Mouse (Mus musculus) central nervous system, embryonic 11.5 days (tissue): ENCODE data around the gene Farsa. TPM values are rescaled to one million over a fixed set of nuclear protein-coding genes. Genes with fewer than 3 reads are reported as not detected.

Source experiments
- polyA plus RNA-seq: library from polyadenylated mRNA; depleted of rRNA; stranded (reverse); fragments of >200 nt; gene quantifications from 2 replicates; pipeline ENCODE4 v1.2.3, GENCODE M21; 2012; rRNA removed

Farsa gene
- 97.5 and 98.6 TPM in 2 replicates for polyA plus RNA-seq

GRCm38 (mm10) chr8:84856864-84857441, at the start of gene Farsa:
Farsa (plus strand) TSS chr8:84856989.

GRCm38 (mm10) chr8:84822723-84823122, 34.1 kb upstream of the Farsa start, which contains the start of gene Dand5:
Dand5 (minus strand) TSS chr8:84822823.

GRCm38 (mm10) chr8:84831490-84831889, 25.3 kb upstream of the Farsa start, which contains the start of gene Gadd45gip1:
Gadd45gip1 (plus strand) TSS chr8:84831522.

GRCm38 (mm10) chr8:84840248-84840999, 16.4 kb upstream of the Farsa start, which contains the start of gene Rad23a:
Rad23a (minus strand) TSS chr8:84840665.

GRCm38 (mm10) chr8:84846722-84847572, 9.8 kb upstream of the Farsa start, which contains the start of gene Calr:
Calr (minus strand) TSS chr8:84846934.

GRCm38 (mm10) chr8:84871376-84872308, 14.9 kb downstream of the Farsa start, which contains the start of gene Syce2:
Syce2 (plus strand) TSS chr8:84872111.

GRCm38 (mm10) chr8:84893709-84894134, 36.9 kb downstream of the Farsa start, which contains the start of gene Gcdh:
Gcdh (minus strand) TSS chr8:84893921.

GRCm38 (mm10) chr8:84901752-84902151, 45.0 kb downstream of the Farsa start, which contains the start of gene Klf1:
Klf1 (plus strand) TSS chr8:84901928.

GRCm38 (mm10) chr8:84908421-84909161, 51.8 kb downstream of the Farsa start, which contains the start of gene Dnase2a:
Dnase2a (plus strand) TSS chr8:84908560.

Other genes starting within 250 kb of the Farsa start
- gene Ier2, start 194.1 kb upstream of the Farsa start, polyA plus RNA-seq = 22.8 and 24.3 TPM in 2 replicates
- 109 and 112 TPM in 2 replicates for gene Trmt1, start 170.7 kb upstream of the Farsa start, polyA plus RNA-seq
- gene Nacc1, start 169.1 kb upstream of the Farsa start, polyA plus RNA-seq = 55.6 and 88.0 TPM in 2 replicates
- gene Lyl1, start 155.5 kb upstream of the Farsa start, polyA plus RNA-seq = 6.1 and 7.2 TPM in 2 replicates
- 2.7 and 4.9 TPM in 2 replicates for gene G430095P16Rik, start 134.0 kb upstream of the Farsa start, polyA plus RNA-seq
- 7.8 and 9.6 TPM in 2 replicates for gene Nfix, start 56.6 kb upstream of the Farsa start, polyA plus RNA-seq
- gene Dand5, start 34.2 kb upstream of the Farsa start, polyA plus RNA-seq = 3.2 and 4.7 TPM in 2 replicates
- 29.3 and 32.5 TPM in 2 replicates for gene Gadd45gip1, start 25.5 kb upstream of the Farsa start, polyA plus RNA-seq
- gene Rad23a, start 16.3 kb upstream of the Farsa start, polyA plus RNA-seq = 65.7 and 76.9 TPM in 2 replicates
- 669 and 1,481 TPM in 2 replicates for gene Calr, start 10.1 kb upstream of the Farsa start, polyA plus RNA-seq
- 38.7 and 41.1 TPM in 2 replicates for gene Syce2, start 15.1 kb downstream of the Farsa start, polyA plus RNA-seq
- 47.6 and 59.7 TPM in 2 replicates for gene Gcdh, start 36.9 kb downstream of the Farsa start, polyA plus RNA-seq
- 13.0 and 22.9 TPM in 2 replicates for gene Klf1, start 44.9 kb downstream of the Farsa start, polyA plus RNA-seq
- 8.9 and 10.6 TPM in 2 replicates for gene Dnase2a, start 51.6 kb downstream of the Farsa start, polyA plus RNA-seq
- 21.4 and 22.8 TPM in 2 replicates for gene Mast1, start 80.4 kb downstream of the Farsa start, polyA plus RNA-seq
- gene Rtbdn, start 90.0 kb downstream of the Farsa start, polyA plus RNA-seq = 1.1 TPM in 2 replicates
- not detected in 2 replicates for gene Gm49661, start 112.4 kb downstream of the Farsa start, polyA plus RNA-seq
- 836 and 1,138 TPM in 2 replicates for gene Prdx2, start 112.6 kb downstream of the Farsa start, polyA plus RNA-seq
- gene Rnaseh2a, start 112.8 kb downstream of the Farsa start, polyA plus RNA-seq = 85.7 and 158 TPM in 2 replicates
- 3.7 and 3.8 TPM in 2 replicates for gene Junb, start 121.7 kb downstream of the Farsa start, polyA plus RNA-seq
- 12.8 and 15.9 TPM in 2 replicates for gene Hook2, start 133.6 kb downstream of the Farsa start, polyA plus RNA-seq
- 0.04 TPM in 1 of 2 replicates, not detected in the other for gene Best2, start 157.5 kb downstream of the Farsa start, polyA plus RNA-seq
- gene Asna1, start 168.3 kb downstream of the Farsa start, polyA plus RNA-seq = 186 and 196 TPM in 2 replicates
- 185 and 357 TPM in 2 replicates for gene Trir, start 169.8 kb downstream of the Farsa start, polyA plus RNA-seq
- 72.4 and 83.1 TPM in 2 replicates for gene Tnpo2, start 179.9 kb downstream of the Farsa start, polyA plus RNA-seq
- gene Fbxw9, start 203.1 kb downstream of the Farsa start, polyA plus RNA-seq = 40.9 and 42.1 TPM in 2 replicates
- gene Gm5741, start 211.0 kb downstream of the Farsa start, polyA plus RNA-seq = 0.71 and 0.82 TPM in 2 replicates
- 44.7 and 49.4 TPM in 2 replicates for gene Dhps, start 214.8 kb downstream of the Farsa start, polyA plus RNA-seq
- gene Wdr83os, start 223.8 kb downstream of the Farsa start, polyA plus RNA-seq = 85.3 and 89.8 TPM in 2 replicates
- gene Wdr83, start 224.3 kb downstream of the Farsa start, polyA plus RNA-seq = 72.7 and 84.7 TPM in 2 replicates
- 18.3 and 21.6 TPM in 2 replicates for gene Man2b1, start 226.3 kb downstream of the Farsa start, polyA plus RNA-seq